Mouse (Mus musculus) heart, adult 18-20 months (tissue): ENCODE results near the gene Slc25a19. TPM values are rescaled to one million over a fixed set of nuclear protein-coding genes. Genes with fewer than 3 reads are reported as not detected.

ENCODE experiments used
- DNase-seq, 2 experiments: peaks; one replicate each; pipeline ENCODE4 v3.0.0; 2021 to 2022; ENCODE audit warnings: mixed read lengths in 1 of 2
- total RNA-seq, 2 experiments: library from RNA; stranded (reverse); gene quantifications; 2 replicates each; pipeline ENCODE4 v1.2.3; 2021

Gene Slc25a19
- total RNA-seq, 2 experiments from 2014 or later = 35.3 to 38.3 TPM

DNA sequence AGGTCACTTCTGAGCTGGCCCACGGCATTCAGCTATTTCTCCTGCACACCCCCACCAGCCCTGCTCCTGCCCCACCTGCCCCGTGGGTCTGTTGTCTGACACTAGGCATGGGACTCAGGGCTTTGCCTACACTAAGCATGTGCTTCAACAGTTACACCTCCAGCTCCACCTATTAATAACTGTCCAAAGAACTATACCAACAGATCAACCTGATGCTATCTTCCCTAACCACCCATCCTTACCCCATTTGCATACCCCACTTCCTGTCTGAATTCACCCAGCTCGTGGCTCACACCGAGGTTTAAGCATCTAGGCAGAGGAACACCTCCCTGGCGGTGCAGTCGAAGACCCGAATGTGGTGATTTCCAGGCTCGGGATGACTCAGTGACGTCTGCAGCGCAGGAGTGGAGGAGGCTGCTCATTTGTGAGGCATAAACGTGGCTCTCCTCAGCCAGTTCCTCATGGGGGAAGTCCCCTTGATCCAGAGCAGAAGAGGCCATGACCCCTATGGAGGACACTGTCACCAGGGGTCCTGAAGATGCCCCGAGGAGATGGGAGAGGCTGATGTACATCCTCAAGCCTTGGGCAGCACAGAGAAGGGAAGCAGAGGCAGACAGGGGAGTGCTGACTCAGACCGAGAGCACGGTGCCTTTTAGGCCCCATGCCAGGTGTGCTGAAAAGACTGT is 13.0 kb upstream of the Slc25a19 start:
- peak in 1 of 2 experiments; percentile 30 for DNase-seq

DNA sequence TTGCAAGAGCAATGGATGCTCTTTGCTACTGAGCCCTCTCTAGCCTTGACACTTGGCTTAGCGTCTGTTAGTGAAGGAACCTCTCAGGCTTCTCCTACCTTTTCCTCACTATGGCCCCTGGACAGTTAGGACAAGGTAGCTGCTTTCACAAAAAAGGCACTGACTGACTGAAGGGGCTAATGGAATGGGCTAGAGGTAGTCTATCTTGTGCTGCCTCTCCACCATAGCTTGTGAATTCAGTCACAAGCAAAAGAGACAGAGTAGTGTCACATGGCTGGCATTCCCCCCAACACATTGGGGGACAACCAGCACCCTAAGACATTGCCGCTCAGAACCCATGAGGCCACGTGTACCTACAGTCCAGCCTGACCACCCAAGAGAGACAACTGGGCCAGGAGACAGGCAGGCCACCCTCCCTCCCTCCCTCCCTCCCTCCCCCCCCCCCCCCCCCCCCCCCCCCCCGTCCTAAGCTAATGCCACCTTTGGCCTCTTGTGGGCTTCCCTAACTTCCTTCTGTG is 12.3 kb upstream of the Slc25a19 start:
- DNase-seq = no peak

DNA sequence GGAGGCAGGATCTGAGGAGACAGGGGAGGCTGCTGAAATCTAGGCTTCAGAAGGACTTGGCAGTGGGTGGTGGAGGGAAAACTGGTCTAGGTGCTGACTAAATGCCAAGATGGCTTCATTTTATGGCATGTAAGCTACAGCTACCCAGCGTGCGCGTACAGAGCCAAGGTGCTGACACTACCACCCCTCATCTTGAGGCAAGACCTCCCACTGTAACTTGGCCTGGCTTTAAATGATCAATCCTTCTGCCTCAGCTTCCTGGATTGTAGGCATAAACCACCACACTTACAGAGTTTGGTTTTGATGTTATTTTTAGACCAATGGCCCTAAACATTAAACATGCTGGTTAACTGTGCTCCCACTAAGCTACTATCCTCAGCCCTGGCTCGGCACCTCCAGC is 11.4 kb upstream of the Slc25a19 start:
- DNase-seq = no peak

DNA sequence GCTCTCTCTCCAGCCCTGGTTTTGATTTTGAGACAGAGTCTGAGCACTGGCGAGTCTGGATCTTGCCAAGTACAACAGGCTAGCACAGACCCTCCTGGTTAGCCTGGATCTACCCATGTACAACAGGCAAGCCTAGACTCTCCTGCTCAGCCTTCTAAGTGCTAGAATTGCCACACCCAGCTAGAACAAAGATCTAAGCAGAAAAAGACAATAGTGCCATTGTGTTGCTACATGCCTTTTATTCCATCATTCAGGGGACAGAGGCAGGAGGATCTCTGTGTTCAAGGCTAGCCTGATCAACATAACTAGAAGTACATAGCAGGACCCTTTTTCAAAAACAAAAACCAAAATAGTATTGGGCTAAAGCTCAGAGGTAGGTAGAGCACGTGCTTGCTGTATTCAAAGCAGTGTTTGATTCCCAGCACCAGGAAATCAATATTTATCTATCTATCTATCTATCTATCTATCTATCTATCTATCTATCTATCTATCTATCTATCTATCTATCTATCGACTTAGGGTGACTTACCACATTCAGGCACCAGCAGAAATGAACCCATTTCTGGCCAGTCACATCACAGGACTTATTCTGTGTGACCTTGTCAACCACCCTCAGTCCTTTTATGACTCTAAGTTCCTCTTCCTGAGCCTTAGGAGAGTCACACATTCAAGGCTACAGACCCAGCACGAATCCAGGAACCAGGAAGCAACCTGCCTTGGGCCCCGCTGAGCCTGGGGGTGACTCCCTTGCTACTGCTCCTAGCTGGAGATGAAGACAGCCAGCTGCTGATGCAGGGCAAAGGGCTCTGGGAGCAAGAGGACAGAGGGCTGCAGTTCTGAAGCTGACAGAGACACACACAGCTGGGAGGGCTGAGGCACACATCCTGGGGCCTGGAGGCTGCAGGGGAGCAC is 10.7 kb upstream of the Slc25a19 start:
- no peak for DNase-seq

DNA sequence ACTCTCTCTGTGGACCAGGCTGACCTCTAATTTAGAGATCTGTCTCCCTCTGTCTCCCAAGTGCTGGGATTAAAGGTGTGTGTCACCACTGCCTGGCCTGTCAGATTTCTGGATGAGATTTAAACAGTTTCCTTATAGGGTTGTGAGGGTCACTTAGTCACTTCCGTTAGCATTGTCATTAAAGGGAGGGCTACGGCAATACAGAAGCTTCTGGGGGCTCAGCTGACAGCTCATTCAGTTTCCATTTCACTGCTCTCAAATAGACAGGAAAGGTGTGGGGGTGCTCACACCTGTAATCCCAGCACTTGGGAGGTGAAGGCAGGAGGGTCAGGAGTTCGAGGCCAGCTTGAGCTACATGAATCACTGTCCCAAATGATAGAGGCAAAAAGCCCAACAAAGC is 8.9 kb upstream of the Slc25a19 start:
- no peak for DNase-seq

DNA sequence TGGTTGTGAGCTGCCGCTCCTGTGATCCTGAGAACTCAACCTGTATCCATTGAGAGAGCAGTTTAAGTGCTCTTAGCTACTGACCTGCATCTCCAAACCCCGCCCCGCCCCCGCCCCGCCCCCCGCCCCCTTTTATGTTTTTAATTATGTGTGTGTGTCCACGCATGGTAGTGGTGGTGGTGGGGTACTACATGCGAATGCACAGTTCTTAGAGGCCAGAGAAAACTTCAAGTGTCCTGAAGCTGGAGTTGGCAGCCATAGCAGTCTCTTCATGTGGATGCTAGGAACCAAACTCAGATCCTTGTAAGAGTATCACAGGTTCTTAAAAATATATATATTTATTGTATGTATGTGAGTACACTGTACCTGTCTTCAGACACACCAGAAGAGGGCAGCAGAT is 7.4 kb upstream of the Slc25a19 start:
- DNase-seq = no peak

DNA sequence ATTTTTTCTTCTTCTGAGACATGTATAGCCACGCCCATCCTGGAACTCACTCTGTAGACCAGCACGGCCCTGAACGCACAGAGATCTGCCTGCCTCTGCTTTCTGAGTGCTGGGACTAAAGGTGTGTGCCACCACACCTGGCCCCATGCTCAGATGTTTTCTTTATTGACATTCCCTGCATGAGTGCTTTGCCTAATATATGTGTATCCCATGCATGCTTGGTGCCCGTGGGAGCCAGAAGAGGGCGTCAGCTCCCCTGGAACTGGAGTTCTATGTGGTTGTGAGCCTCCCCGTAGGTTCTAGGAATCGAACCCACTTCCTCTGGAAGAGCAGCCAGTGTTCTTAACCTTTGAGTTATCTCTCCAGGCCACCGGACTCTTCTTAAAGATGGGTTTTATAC is 6.9 kb upstream of the Slc25a19 start:
- no peak for DNase-seq

DNA sequence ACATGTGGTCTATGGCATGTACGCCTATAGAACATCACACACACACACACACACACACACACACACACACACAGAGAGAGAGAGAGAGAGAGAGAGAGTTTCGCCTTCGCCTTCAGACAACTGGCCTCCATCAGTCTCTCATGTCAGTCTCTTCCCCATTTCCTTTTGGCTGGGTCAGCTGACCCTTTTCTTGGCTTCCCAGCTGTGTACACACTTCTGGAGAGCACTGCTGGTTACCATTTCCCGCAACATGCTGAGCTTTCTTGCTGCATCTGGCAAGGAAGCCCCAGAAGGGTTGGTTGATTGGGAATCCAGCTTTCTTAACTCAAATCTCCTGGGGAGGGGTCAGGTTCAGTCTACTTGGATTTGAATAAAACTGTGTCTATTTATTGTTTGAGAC is 6.0 kb upstream of the Slc25a19 start:
- DNase-seq = peak in 1 of 2 experiments; percentile 55

DNA sequence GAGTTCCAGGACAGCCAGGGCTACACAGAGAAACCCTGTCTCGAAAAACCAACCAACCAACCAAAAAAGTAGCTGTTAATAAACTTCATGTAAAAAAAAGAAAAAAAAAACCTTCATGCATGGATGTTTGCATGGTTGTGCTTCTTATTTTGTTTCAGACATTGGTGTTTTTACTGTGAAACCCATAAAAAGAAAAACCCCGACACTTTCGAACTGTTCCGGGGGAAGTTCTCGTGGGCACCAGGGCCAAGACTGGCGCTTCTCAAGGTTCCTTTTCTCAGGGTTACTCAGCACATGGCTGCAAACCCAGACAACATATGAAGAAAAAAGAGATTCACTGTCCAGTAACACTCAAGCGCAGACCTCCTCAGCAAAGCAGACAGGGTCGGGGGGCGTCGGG is 4.8 kb upstream of the Slc25a19 start:
- no peak for DNase-seq

DNA sequence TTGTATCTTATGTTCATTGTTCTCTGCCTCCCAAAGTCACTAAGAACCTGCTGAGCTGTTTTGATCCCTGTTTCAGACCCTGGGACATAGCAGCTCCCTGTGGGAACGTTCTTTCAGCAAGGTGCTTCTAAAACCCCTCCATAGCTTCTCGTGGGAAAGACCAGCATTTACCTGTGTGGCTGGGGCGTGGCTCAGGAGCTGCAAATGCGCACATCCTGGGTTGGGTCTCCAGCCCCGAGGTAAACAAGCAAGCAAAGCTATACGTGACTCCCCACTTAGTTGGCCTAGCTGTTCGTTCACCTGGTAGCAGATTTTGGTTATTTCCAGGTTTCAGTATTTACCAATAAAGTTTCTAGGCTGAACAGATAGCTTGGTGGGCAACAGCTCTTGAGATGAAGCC is 4.2 kb upstream of the Slc25a19 start:
- DNase-seq = no peak

DNA sequence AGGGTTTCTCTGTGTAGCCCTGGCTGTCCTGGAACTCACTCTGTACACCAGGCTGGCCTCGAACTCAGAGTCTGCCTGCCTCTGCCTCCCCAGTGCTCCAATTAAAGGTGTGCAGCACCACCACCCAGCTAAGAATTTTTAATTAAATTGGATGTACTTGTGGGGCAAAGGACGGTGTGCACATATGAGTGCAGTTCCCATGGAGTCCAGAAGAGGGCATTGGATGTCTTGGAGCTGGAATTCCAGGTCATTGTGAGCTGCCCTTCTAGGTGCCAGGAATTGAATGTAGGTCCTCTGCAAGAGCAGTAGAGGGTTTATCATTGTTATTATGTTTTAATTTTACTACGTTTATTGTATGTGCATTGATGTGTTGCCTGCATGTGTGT is 3.4 kb upstream of the Slc25a19 start:
- peak; percentile 55 to 67 for DNase-seq

DNA sequence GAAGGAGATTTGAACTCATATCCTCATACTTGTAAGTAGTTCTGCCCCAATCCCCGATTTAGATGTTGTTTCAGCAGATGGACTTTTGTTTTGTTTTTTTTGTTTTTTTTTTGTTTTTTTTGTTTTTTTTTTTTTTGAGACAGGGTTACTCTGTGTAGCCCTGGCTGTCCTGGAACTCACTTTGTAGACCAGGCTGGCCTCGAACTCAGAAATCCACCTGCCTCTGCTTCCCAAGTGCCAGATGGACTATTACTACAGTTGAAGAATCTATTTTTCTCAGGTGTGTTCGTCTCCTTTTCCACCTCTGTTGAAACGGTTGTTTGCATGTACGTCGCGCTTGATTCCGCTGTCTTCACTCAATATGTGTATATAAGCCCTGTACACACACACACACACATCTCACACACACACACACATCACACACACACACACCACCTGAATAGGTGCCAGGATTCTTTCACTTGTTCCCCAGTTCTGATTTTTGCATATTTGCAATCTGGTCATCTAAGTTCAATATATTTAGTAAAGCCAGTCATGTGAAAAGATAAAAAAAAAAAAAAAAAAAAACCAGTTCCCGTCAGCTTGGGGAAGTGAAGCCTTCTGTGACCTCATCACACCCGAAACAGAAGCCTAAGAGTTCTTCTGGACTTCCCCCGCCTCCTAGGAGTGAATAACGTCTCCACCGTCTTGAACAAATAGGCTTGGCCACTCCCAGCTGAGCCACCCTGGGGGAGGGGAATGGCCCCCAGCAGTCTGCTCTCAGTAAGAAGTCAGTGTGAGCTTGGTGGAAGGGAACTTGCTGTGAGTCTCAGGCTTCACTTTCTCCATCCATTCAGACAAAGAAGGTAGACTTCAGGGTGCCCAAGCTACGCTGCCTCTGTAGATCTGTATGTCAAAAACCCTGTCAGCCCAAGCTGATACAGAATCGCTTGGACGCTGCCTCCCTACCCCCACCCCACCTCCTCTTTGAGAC is 2.7 kb upstream of the Slc25a19 start:
- peak; percentile 46 to 84 for DNase-seq

DNA sequence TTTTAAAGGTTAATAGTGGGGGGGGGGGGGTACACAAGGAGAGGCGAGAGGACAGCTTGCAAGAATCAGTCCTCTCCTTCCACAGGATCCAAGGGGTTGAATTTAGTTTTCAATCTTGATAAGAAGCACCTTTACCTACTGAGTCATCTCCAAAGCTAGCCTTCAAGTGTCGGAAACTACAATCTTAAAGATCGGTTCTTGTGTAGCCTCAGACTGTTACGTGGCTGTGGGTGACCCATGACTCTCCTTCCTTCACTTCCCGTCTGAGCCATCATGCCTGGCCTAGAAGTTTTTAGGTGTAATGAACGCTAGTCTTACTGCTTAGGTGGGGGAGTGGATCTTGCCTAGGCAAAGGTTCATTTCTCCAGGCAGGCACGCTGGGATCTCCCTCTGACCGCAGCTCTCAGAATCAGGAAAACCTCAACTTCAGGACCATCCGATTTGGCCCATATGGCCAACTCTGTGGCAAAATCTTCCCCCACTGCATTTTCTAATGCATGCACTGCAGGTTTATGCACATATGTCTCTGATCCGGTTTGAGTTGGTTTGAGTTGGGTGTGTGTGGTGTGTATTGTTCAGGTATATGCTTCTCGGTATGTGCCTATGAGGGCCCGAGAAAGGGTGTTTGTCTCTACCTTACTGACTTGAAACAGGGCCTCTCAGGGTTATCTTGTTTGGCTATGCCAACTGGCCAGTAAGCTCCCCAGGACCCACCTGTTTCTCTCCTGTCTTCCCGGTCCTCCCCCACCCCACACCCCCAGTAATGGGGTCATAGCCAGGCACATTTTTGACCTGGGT is 1.8 kb upstream of the Slc25a19 start:
- DNase-seq = no peak

DNA sequence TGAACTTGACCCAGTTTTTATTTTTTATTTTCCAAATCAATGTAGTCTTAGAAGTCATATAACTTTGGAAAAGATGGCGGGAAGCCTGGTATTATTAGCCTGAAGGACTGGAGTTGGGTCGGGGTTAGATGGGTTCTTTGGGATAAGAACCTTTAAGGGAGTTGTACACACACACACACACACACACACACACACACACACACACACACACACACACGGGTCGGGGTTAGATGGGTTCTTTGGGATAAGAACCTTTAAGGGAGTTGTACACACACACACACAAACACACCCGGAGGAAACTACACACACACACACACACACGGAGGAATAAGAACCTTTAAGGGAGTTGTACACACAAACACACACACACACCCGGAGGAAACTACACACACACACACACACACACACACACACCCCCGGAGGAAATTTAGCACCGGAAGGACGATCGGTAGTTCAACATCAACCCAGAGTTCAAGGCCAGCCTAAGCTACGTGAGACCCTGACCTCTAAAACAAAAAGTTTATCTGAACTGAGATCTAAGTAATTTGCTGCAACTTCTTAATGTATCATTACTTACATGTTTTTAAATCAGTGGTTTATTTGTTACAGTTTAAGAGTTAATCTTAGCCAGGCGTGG is 488 bp upstream of the Slc25a19 start:
- no peak for DNase-seq

DNA sequence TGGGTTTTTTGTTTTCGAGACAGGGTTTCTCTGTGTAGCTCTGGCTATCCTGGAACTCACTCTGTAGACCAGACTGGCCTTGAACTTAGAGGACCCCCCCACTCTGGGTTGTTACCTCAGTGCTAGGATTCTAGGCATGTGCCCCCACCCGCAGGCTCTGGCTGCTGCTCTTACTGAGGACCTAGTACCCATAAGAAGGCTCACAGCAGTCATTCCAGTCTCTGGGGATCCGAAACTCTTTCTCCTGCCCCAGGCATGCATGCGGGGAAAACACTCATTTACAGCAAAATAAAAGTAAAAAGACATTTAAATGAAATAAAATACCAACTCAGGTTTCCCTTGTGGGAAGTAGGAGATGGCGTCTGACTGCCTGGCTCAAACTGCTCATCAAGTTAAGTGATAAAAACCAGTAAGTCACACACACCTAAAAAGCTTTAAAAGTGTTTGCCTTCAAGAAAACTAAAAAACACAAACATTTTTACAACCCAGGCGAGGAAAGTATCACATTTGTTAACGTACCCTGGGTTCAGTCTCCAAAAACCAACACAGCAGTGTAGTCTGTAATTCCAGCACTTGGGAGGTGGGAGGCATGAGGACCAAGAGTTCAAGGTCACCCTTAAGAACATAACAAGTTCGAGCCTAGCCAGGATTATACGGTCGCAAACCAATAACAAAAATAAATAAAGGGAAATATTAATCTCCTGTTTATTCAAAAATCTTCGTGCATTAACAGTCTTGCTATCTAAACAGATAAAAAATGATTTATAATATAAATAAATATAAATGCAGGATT is 1.1 kb downstream of the Slc25a19 start:
- DNase-seq = no peak

DNA sequence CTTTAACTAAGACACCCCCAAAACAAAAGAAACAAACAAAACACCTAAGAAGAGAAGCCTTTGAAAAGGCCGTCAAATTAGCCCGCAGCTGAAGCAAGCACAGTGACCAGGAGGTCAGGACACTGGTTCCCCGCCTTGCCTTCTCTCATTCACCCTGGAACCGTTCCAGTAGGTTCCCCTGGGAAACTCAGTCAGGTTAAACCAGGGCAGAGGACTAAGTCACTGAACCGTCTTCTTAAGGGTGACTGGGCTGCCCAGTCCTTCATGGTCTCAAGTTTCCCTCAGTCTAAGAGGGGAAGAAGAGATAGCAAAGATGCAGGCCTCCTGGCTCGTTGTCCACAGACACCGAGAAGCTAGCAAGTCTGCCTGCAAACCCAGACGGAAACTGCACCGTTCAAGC is 2.2 kb downstream of the Slc25a19 start:
- no peak for DNase-seq

DNA sequence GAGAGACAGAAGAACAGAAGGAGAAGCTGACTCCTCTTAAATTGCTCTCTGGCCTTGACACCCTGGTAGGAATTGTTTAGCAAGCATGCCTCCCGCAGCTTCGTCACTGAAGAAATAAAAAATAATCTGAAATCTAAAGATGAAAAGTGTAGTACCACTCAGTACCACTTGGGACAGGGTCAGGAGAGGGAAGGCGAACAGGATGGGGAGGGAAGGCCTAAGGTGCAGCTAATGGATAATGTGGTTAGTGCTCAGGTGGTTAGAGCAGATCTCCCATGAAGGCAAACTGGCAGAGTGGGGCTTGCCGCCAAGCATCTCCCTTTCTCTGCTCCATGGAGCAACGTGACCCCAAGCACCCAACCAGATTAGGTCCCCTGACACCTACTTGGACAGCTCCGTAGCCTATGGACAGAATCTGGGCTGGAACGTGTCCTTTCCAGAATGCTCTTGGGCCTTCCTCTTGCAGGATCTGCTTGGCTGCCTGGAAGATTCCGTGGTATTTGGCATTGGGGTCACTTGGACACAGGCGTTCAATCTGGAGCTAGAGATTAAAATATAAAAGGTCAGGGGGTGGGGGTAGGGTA is 4.5 kb downstream of the Slc25a19 start:
- no peak for DNase-seq

DNA sequence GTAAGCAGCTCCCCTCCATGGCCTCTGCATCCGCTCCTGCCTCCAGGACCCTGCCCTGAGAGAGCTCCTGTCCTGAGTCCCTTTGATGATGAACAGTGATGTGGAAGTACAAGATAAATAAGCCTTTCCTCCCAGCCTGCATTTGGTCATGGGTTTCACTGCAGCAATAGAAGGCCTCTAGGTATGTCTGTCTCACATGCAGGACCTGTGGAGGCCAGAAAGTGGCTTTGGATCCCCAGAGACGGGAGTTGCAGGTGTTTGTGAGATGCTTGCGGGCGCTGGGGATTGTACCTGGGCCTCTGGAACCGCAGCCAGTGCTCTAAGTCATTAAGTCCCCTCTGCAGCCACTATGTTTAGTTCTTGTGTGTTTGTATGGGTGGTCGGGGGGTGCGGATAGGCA is 8.1 kb downstream of the Slc25a19 start:
- DNase-seq = no peak

DNA sequence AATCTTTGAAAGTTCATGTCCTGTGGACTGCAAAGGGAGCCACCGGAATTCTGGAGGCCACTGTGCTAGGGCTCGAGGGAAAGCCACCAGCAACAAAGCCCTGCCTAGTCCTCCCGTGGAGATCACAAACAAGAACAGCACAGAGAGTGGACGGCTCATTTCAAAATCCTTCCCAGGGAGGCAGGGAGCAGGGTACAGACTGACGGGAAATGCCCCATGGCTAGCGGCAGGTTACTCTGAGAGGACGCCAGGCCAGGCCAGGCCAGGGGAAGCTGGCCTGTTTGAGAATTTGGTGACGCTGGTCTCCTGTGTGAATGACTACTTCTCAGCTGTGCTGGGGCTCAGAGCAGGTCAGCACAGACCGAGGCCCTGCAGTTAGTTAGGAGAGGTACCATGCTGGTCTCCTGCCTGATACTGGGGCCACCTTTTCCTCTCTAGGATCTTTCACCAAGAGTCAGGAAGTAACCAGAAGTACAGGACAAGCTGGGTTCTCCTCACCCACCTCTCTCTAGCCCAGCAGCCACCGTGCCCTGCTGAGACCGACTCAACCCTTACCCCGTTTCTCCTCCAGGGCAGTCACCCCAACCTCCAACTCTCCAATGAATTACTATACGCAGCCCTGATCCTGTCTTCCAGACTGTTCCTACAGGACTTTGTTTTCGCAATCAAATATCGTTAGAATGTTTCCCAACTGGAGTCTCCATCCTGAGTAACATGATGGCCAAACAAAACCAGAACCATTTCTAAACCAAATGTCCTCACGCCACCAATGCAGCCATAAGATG is 9.2 kb downstream of the Slc25a19 start:
- no peak for DNase-seq
